Mouse (Mus musculus): Measurements from ENCODE around the gene Ctbs.

- TF ChIP-seq CTCF (IDR thresholded peaks at IDR 0.05; ENCODE audit: low read depth) (no peak), EP300 (IDR thresholded peaks at IDR 0.05; ENCODE audit: low read depth) (no peak)
These were observed 2.4 kb upstream of the Ctbs start for GRCm38 (mm10) chr3:146447156-146447555.

Data from liver, embryonic 14.5 days (tissue).